Mouse (Mus musculus): ENCODE results near the gene 4930412O13Rik.

GRCm38 (mm10) chr2:9875676-9876357, 5.2 kb upstream of the 4930412O13Rik start:
- TF ChIP-seq CTCF (IDR thresholded peaks at IDR 0.05) (no peak), EP300 (IDR thresholded peaks at IDR 0.05) (no peak)

Measured in lung, postnatal 0 days (tissue).